Mouse (Mus musculus) liver, postnatal 0 days (tissue): Measurements from ENCODE around the gene Mrpl30.

ENCODE experiments used
- CTCF ChIP-seq: sonication (generic); IDR thresholded peaks from 2 replicates; pipeline ENCODE4 v1.5.1; 2016; ENCODE audit warnings: antibody characterized with exemption, low read depth
- EP300 ChIP-seq: IDR thresholded peaks from 2 replicates; pipeline ENCODE4 v1.6.1; 2016; ENCODE audit warnings: antibody characterized with exemption, low read depth, mild to moderate bottlenecking

- no peak for TF ChIP-seq CTCF
- TF ChIP-seq EP300 = no peak
These were observed 6.9 kb upstream of the Mrpl30 start for GRCm38 (mm10) chr1:37883411-37883810.
